Mouse (Mus musculus) bone marrow, adult 2 months (tissue): ENCODE measurements around the gene Pou6f1.

Experiments used
- CTCF ChIP-seq: fragments of 200-500 bp; IDR thresholded peaks from 2 replicates; pipeline ENCODE4 v1.5.1; 2011; ENCODE audit warnings: low read length, control low read depth; ENCODE audit not compliant: control insufficient read depth, insufficient read depth
- POLR2A ChIP-seq: fragments of 200-500 bp; IDR thresholded peaks from 2 replicates; pipeline ENCODE4 v1.6.1; 2011; ENCODE audit warnings: low read depth, mild to moderate bottlenecking, control low read depth, low read length, borderline replicate concordance; ENCODE audit not compliant: control insufficient read depth

DNA sequence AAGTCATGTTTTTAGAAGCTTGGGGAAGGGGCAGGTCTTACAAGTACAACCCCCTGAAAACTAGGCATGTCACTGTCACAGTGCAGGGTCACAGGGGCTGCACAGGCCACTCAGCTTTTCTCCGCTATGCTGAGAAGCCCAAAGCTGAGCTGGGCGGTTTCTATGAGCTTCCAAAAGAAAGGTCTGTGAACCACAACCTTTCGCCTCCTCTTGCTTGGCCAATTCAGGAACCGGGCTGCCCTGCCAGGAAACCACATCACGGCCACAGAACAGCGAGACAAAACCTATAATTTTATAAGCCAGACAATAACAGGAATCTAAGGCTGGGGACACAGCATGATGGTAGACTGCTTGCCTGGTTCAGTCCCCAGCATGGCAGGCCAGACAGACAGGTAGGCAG is 11.5 kb downstream of the Pou6f1 start:
- no peak for TF ChIP-seq CTCF
- TF ChIP-seq POLR2A: no peak
